Mouse (Mus musculus) bone marrow, adult 2 months (tissue): ENCODE measurements around the gene Prdx3.

Source experiments
- CTCF ChIP-seq: fragments of 200-500 bp; IDR thresholded peaks from 2 replicates; pipeline ENCODE4 v1.5.1; 2011; ENCODE audit warnings: low read length, control low read depth; ENCODE audit not compliant: control insufficient read depth, insufficient read depth
- POLR2A ChIP-seq: fragments of 200-500 bp; IDR thresholded peaks from 2 replicates; pipeline ENCODE4 v1.6.1; 2011; ENCODE audit warnings: low read depth, mild to moderate bottlenecking, control low read depth, low read length, borderline replicate concordance; ENCODE audit not compliant: control insufficient read depth

GRCm38 (mm10) chr19:60889101-60889713 is 14.9 kb upstream of the Prdx3 start:
- TF ChIP-seq POLR2A = no peak
- no peak for TF ChIP-seq CTCF
